Mouse (Mus musculus): ENCODE data around the gene Syt1.

The Syt1 gene

GRCm38 (mm10) chr10:108852757-108853156 lies 158.0 kb downstream of the Syt1 start:
- no peak for TF ChIP-seq GATA4 (IDR thresholded peaks at IDR 0.05; ENCODE audit: insufficient replicate concordance, low read length)

GRCm38 (mm10) chr10:108837434-108837833 lies 173.3 kb downstream of the Syt1 start:
- TF ChIP-seq GATA4 (IDR thresholded peaks at IDR 0.05; ENCODE audit: insufficient replicate concordance, low read length) = no peak

GRCm38 (mm10) chr10:108832248-108832647 lies 178.5 kb downstream of the Syt1 start:
- TF ChIP-seq GATA4 (IDR thresholded peaks at IDR 0.05; ENCODE audit: insufficient replicate concordance, low read length) = no peak

GRCm38 (mm10) chr10:108831801-108832200 lies 179.0 kb downstream of the Syt1 start:
- TF ChIP-seq GATA4 (IDR thresholded peaks at IDR 0.05; ENCODE audit: insufficient replicate concordance, low read length) = no peak

GRCm38 (mm10) chr10:108822273-108822672 lies 188.5 kb downstream of the Syt1 start:
- no peak for TF ChIP-seq GATA4 (IDR thresholded peaks at IDR 0.05; ENCODE audit: insufficient replicate concordance, low read length)

- TF ChIP-seq GATA4 (IDR thresholded peaks at IDR 0.05; ENCODE audit: insufficient replicate concordance, low read length) = no peak
Measured at GRCm38 (mm10) chr10:108815339-108815738, 195.4 kb downstream of the Syt1 start.

- TF ChIP-seq GATA4 (IDR thresholded peaks at IDR 0.05; ENCODE audit: insufficient replicate concordance, low read length) = no peak
Measured at GRCm38 (mm10) chr10:108804380-108804779, 206.4 kb downstream of the Syt1 start.

- no peak for TF ChIP-seq GATA4 (IDR thresholded peaks at IDR 0.05; ENCODE audit: insufficient replicate concordance, low read length)
Measured at GRCm38 (mm10) chr10:108800776-108801175, 210.0 kb downstream of the Syt1 start.

- no peak for TF ChIP-seq GATA4 (IDR thresholded peaks at IDR 0.05; ENCODE audit: insufficient replicate concordance, low read length)
Measured at GRCm38 (mm10) chr10:108798826-108799225, 212.0 kb downstream of the Syt1 start.

GRCm38 (mm10) chr10:108782817-108783216 lies 228.0 kb downstream of the Syt1 start:
- no peak for TF ChIP-seq GATA4 (IDR thresholded peaks at IDR 0.05; ENCODE audit: insufficient replicate concordance, low read length)

GRCm38 (mm10) chr10:108780614-108781013 lies 230.2 kb downstream of the Syt1 start:
- no peak for TF ChIP-seq GATA4 (IDR thresholded peaks at IDR 0.05; ENCODE audit: insufficient replicate concordance, low read length)

GRCm38 (mm10) chr10:108776735-108777134 lies 234.0 kb downstream of the Syt1 start:
- no peak for TF ChIP-seq GATA4 (IDR thresholded peaks at IDR 0.05; ENCODE audit: insufficient replicate concordance, low read length)

GRCm38 (mm10) chr10:108771081-108771480 lies 239.7 kb downstream of the Syt1 start:
- TF ChIP-seq GATA4 (IDR thresholded peaks at IDR 0.05; ENCODE audit: insufficient replicate concordance, low read length) = no peak

- TF ChIP-seq GATA4 (IDR thresholded peaks at IDR 0.05; ENCODE audit: insufficient replicate concordance, low read length) = no peak
Measured at GRCm38 (mm10) chr10:108765564-108765963, 245.2 kb downstream of the Syt1 start.

GRCm38 (mm10) chr10:108763722-108764121 lies 247.1 kb downstream of the Syt1 start:
- TF ChIP-seq GATA4 (IDR thresholded peaks at IDR 0.05; ENCODE audit: insufficient replicate concordance, low read length) = no peak

- no peak for TF ChIP-seq GATA4 (IDR thresholded peaks at IDR 0.05; ENCODE audit: insufficient replicate concordance, low read length)
Measured at GRCm38 (mm10) chr10:108753304-108753703, 257.5 kb downstream of the Syt1 start.

- TF ChIP-seq GATA4 (IDR thresholded peaks at IDR 0.05; ENCODE audit: insufficient replicate concordance, low read length) = no peak
Measured at GRCm38 (mm10) chr10:108743759-108744158, 267.0 kb downstream of the Syt1 start.

GRCm38 (mm10) chr10:108733982-108734381 lies 276.8 kb downstream of the Syt1 start:
- TF ChIP-seq GATA4 (IDR thresholded peaks at IDR 0.05; ENCODE audit: insufficient replicate concordance, low read length) = no peak
